Mouse (Mus musculus): ENCODE measurements around the gene Rassf9. TPM values are rescaled to one million over a fixed set of nuclear protein-coding genes. Genes with fewer than 3 reads are reported as not detected.

The Rassf9 gene
- 1.1 and 2.4 TPM in 2 replicates for polyA plus RNA-seq (2012; rRNA removed)

DNA sequence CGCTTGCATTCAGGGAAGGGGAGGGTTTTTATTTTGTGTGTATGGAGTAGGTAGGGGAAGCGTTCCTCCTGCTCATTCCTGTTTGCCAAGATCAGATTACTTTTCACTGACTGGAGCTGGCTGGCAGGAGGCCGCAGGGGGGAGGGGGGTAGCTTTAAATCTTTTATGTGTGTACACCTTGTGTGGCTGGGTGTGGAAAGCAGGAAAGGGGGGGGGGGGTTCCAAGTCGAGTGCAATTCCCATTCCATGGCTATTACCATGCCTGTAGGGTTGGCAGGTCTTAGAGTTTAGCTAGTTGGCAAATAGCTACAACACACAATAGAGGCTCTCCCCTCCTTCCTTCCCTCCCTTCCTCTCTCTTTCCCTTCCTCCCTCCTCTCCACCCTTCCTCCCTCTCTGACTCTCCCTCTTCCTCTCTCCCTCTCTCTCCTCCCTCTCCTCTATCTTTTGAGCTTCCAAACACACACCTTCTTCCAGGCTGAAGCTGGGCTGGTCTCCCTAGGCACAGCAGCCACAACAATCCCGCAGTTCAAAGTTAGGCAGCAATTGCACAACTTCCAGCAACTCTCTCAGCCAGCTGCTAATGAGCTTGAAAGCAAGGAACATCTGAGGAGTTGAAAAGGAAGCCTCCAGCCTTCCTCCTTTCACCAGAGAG lies at the start of gene Rassf9:
Rassf9 (plus strand) TSS at position 416 of the 655 bp plus-strand sequence.
- TF ChIP-seq CTCF (IDR thresholded peaks at IDR 0.05; ENCODE audit: borderline replicate concordance, extremely low read depth, insufficient read depth, insufficient read length) (no peak), POLR2A (IDR thresholded peaks at IDR 0.05; ENCODE audit: borderline replicate concordance, extremely low read depth, insufficient read depth, insufficient read length, poor library complexity, severe bottlenecking) (no peak)
- peak; percentile 71 for DNase-seq (ENCODE audit: low read depth)

- no peak for DNase-seq (ENCODE audit: low read depth)
- no peak for TF ChIP-seq CTCF (IDR thresholded peaks at IDR 0.05; ENCODE audit: borderline replicate concordance, extremely low read depth, insufficient read depth, insufficient read length)
- no peak for TF ChIP-seq POLR2A (IDR thresholded peaks at IDR 0.05; ENCODE audit: borderline replicate concordance, extremely low read depth, insufficient read depth, insufficient read length, poor library complexity, severe bottlenecking)
These were observed 42.6 kb upstream of the Rassf9 start for GRCm38 (mm10) chr10:102469412-102469811.

DNA sequence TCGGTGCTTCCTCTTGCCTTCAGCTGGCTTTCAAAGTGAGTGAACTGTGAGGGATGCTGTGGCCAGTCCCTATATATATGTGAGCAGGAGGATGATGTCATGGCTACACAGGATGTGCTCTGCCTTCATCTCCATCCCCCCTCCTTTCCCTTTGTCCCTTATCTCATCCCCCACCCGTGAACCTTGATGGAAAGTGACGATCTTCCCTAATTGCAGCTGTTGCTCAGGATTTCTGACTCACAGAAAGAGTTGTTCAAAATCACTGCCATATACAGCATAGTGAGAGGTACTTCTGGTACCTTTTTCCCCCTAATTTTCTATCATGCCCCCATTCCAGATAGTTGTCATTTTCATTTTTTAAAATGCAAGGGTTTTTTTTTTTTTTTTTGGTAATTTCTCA lies 21.6 kb upstream of the Rassf9 start, which contains the start of gene Nts:
Nts (minus strand) TSS at position 101 of the 400 bp plus-strand sequence.
- TF ChIP-seq POLR2A (IDR thresholded peaks at IDR 0.05; ENCODE audit: borderline replicate concordance, extremely low read depth, insufficient read depth, insufficient read length, poor library complexity, severe bottlenecking) (no peak), CTCF (IDR thresholded peaks at IDR 0.05; ENCODE audit: borderline replicate concordance, extremely low read depth, insufficient read depth, insufficient read length) (no peak)
- no peak for DNase-seq (ENCODE audit: low read depth)

GRCm38 (mm10) chr10:102491792-102492191 lies 20.2 kb upstream of the Rassf9 start:
- DNase-seq (ENCODE audit: low read depth) = peak; percentile 71
- TF ChIP-seq POLR2A (IDR thresholded peaks at IDR 0.05; ENCODE audit: borderline replicate concordance, extremely low read depth, insufficient read depth, insufficient read length, poor library complexity, severe bottlenecking) (no peak), CTCF (IDR thresholded peaks at IDR 0.05; ENCODE audit: borderline replicate concordance, extremely low read depth, insufficient read depth, insufficient read length) (peak; percentile 76; the same call in 1 of the 2 replicates)

DNA sequence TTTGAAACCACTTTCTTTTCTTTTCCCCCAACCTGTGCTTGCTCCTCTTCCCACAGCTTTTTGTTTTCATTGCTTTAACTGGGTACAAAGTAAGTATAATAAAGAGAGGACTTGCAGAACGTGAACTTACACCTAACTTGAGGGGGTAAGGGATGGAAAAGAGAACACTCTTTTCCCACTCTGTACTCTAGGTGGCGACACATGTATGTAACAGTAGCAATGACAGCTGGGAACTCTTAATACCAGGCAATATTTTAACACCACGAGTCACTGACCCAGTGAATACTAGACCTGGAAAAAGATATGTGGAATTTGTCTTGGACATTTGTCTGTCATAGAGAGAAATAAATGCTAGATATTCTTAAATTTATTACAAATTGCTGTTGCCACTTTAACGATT lies 13.3 kb upstream of the Rassf9 start:
- DNase-seq (ENCODE audit: low read depth) = peak; percentile 49
- TF ChIP-seq POLR2A (IDR thresholded peaks at IDR 0.05; ENCODE audit: borderline replicate concordance, extremely low read depth, insufficient read depth, insufficient read length, poor library complexity, severe bottlenecking) = no peak
- TF ChIP-seq CTCF (IDR thresholded peaks at IDR 0.05; ENCODE audit: borderline replicate concordance, extremely low read depth, insufficient read depth, insufficient read length) = peak; percentile 38; the same call in 1 of the 2 replicates

DNA sequence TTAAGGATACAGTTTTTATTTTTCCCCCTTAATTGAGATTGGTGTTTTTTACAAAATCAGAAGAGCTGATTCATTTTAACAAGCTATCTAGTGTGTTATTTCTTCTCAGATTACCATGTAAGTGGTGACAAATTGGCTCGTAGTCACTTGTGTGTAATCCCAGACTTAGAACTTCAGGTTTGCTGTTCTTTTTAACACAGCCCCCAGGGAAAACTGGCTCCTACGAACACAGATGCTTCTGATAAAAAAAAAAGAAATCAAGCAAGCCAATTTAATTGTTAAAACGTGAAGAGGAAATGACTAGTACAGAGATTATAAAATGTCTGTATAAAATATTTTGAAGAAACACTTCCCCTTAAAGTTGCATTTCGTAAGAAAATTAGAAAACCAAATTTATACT lies 4.6 kb upstream of the Rassf9 start:
- peak; percentile 9 for DNase-seq (ENCODE audit: low read depth)
- no peak for TF ChIP-seq CTCF (IDR thresholded peaks at IDR 0.05; ENCODE audit: borderline replicate concordance, extremely low read depth, insufficient read depth, insufficient read length)
- TF ChIP-seq POLR2A (IDR thresholded peaks at IDR 0.05; ENCODE audit: borderline replicate concordance, extremely low read depth, insufficient read depth, insufficient read length, poor library complexity, severe bottlenecking) = no peak

GRCm38 (mm10) chr10:102511461-102511806 lies 588 bp upstream of the Rassf9 start:
- TF ChIP-seq CTCF (IDR thresholded peaks at IDR 0.05; ENCODE audit: borderline replicate concordance, extremely low read depth, insufficient read depth, insufficient read length) (no peak), POLR2A (IDR thresholded peaks at IDR 0.05; ENCODE audit: borderline replicate concordance, extremely low read depth, insufficient read depth, insufficient read length, poor library complexity, severe bottlenecking) (no peak)
- DNase-seq (ENCODE audit: low read depth) = no peak

DNA sequence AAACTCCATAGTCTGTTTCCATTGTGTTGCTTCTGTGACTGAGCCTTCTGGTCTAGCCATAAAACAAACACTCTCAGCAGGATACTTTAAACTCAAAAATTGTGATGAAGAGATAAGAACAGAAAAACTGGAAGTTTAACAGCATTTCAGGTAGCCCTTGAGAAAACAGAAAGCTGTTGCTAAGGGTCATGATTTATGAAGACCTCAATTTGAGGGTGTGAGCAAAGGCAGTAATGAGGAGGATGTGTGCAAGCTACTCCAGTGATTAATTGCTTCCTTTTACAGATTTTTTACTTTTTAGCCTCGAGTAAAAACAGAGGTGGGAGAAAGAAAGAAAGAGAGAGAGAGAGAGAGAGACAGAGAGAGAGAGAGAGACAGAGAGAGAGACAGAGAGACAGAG lies 2.1 kb downstream of the Rassf9 start:
- no peak for DNase-seq (ENCODE audit: low read depth)
- TF ChIP-seq CTCF (IDR thresholded peaks at IDR 0.05; ENCODE audit: borderline replicate concordance, extremely low read depth, insufficient read depth, insufficient read length) (no peak), POLR2A (IDR thresholded peaks at IDR 0.05; ENCODE audit: borderline replicate concordance, extremely low read depth, insufficient read depth, insufficient read length, poor library complexity, severe bottlenecking) (no peak)

- no peak for DNase-seq (ENCODE audit: low read depth)
- TF ChIP-seq POLR2A (IDR thresholded peaks at IDR 0.05; ENCODE audit: borderline replicate concordance, extremely low read depth, insufficient read depth, insufficient read length, poor library complexity, severe bottlenecking) (no peak), CTCF (IDR thresholded peaks at IDR 0.05; ENCODE audit: borderline replicate concordance, extremely low read depth, insufficient read depth, insufficient read length) (no peak)
These were observed 15.9 kb downstream of the Rassf9 start for GRCm38 (mm10) chr10:102527901-102528300.

GRCm38 (mm10) chr10:102553941-102554340 lies 41.9 kb downstream of the Rassf9 start:
- DNase-seq (ENCODE audit: low read depth) = no peak
- TF ChIP-seq POLR2A (IDR thresholded peaks at IDR 0.05; ENCODE audit: borderline replicate concordance, extremely low read depth, insufficient read depth, insufficient read length, poor library complexity, severe bottlenecking) (no peak), CTCF (IDR thresholded peaks at IDR 0.05; ENCODE audit: borderline replicate concordance, extremely low read depth, insufficient read depth, insufficient read length) (no peak)

- no peak for TF ChIP-seq CTCF (IDR thresholded peaks at IDR 0.05; ENCODE audit: borderline replicate concordance, extremely low read depth, insufficient read depth, insufficient read length)
- TF ChIP-seq POLR2A (IDR thresholded peaks at IDR 0.05; ENCODE audit: borderline replicate concordance, extremely low read depth, insufficient read depth, insufficient read length, poor library complexity, severe bottlenecking) = no peak
- DNase-seq (ENCODE audit: low read depth) = no peak
These were observed 50.5 kb downstream of the Rassf9 start for GRCm38 (mm10) chr10:102562488-102562887.

DNA sequence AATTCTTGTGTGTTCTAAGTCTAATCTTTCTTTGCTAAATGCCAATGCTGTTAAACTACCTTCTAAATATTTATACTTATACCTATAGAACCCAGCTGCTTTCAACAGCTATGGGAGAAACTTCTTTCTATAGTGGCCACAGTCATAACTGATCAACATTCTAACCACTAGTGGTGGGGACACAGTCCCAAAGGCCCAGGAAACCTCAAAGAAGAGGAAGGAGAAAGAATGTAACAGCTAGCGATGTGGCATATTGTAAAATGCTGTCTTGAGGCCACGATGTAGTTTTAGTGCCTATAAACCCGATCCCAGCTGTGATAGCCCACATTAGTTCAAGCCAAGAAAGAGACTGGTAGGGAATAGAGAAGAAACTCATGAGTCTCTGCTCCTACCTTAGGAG lies 65.9 kb downstream of the Rassf9 start:
- TF ChIP-seq POLR2A (IDR thresholded peaks at IDR 0.05; ENCODE audit: borderline replicate concordance, extremely low read depth, insufficient read depth, insufficient read length, poor library complexity, severe bottlenecking) (no peak), CTCF (IDR thresholded peaks at IDR 0.05; ENCODE audit: borderline replicate concordance, extremely low read depth, insufficient read depth, insufficient read length) (no peak)
- DNase-seq (ENCODE audit: low read depth) = no peak
